Mouse (Mus musculus) spleen, postnatal 10 days (tissue): Measurements from ENCODE around the gene Tspan12.
A peak's percentile ranks its signal among the peaks of the same experiment; 100 is the strongest.
"Not testable (repeated sequence)": the region's sequence is repeated elsewhere in the genome, so short reads cannot be mapped to it uniquely, and the experiment has no call there.

Experiments used
- DNase-seq, 2 experiments: peaks; one replicate each; pipeline ENCODE4 v3.0.0; 2021 to 2022; ENCODE audit warnings: low spot score in 2 of 2

Tspan12 gene

GRCm38 (mm10) chr6:21828437-21828836 lies 23.9 kb downstream of the Tspan12 start:
- no peak for DNase-seq

DNA sequence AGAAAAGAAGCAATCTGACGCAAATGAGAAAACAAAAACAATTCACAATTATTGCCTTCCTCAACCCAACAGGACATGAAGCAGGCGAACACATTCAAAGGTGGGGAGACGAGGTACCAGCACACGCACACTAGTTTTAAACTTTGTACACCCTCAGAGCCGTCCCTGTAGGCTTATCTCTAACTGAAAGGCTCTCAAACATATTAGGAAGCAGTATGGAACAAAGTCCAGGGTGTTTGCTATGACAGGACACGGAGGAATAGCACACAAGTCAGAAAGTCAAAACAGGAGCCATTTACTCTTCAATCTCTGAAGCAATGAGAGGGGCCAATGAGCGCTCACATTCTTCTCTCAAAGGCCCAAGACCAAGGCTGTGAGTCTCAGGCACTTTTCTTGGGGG lies 24.3 kb downstream of the Tspan12 start:
- no peak for DNase-seq

- no peak for DNase-seq
These were observed 28.6 kb downstream of the Tspan12 start for GRCm38 (mm10) chr6:21823694-21824093.

GRCm38 (mm10) chr6:21823281-21823680 lies 29.0 kb downstream of the Tspan12 start:
- DNase-seq = no peak

GRCm38 (mm10) chr6:21822721-21823134 lies 29.6 kb downstream of the Tspan12 start:
- DNase-seq = no peak

- DNase-seq = no peak
These were observed 34.1 kb downstream of the Tspan12 start for GRCm38 (mm10) chr6:21818107-21818807.

DNA sequence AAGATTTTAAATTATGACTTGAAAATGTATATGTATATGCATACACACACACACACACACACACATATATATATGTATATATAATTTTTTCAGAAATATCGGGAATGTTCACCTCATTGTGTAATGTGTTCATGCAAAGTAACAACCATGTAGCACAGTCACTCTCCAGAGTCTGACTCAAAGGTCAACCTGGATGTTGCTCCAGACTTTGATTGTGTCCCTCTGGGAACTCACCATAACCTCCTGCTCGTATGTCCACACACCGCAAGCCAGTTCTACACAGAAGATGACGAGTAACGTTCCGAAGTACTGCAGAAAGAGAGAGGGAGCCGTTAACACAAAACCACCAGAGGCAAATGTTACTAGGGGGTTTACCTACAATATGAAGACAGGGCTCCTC lies 46.3 kb downstream of the Tspan12 start:
- DNase-seq = no peak

GRCm38 (mm10) chr6:21805013-21805570 lies 47.2 kb downstream of the Tspan12 start:
- DNase-seq = no peak

- no peak for DNase-seq
These were observed 48.6 kb downstream of the Tspan12 start for GRCm38 (mm10) chr6:21803483-21804340.

DNA sequence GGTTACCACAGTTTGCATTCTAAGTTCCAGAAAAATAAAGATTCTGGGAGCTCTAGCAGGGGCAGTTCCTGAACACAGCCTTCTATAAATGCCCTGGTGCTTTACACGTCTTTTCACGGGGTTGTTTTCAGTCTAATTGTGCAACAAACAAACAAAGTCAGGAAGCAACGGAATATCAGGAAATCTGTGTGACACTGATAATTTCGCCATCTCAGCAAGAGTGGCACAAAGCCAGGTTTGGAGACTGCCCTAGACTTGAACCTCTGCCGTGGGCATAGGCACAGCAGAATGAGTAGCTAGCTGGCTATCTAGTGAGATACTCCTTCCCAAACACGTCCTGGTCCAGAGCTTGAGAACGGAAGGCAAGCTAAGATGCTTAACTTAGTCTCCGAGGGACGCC lies 53.7 kb downstream of the Tspan12 start:
- no peak for DNase-seq

GRCm38 (mm10) chr6:21797087-21797486 lies 55.2 kb downstream of the Tspan12 start:
- DNase-seq = no peak

- no peak for DNase-seq
These were observed 55.9 kb downstream of the Tspan12 start for GRCm38 (mm10) chr6:21796413-21796812.

- no peak for DNase-seq
These were observed 56.9 kb downstream of the Tspan12 start for GRCm38 (mm10) chr6:21795410-21795809.

DNA sequence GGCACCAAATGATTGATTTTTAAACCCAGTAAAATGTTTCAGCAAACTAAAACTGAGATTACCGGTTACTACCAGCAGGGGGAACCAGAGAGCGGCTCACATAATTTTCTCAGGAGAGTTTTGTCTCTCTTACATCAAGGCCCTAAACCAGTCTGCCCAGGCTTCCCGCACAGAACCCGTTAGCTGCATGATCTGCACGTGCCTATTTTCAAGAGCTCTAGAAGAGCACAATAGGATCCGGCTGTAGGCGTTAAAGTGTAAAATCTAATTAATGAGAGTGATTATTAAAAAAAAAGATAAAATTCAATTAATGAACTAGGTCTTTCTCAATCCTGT lies 57.3 kb downstream of the Tspan12 start:
- DNase-seq = peak; percentile 15 to 55

DNA sequence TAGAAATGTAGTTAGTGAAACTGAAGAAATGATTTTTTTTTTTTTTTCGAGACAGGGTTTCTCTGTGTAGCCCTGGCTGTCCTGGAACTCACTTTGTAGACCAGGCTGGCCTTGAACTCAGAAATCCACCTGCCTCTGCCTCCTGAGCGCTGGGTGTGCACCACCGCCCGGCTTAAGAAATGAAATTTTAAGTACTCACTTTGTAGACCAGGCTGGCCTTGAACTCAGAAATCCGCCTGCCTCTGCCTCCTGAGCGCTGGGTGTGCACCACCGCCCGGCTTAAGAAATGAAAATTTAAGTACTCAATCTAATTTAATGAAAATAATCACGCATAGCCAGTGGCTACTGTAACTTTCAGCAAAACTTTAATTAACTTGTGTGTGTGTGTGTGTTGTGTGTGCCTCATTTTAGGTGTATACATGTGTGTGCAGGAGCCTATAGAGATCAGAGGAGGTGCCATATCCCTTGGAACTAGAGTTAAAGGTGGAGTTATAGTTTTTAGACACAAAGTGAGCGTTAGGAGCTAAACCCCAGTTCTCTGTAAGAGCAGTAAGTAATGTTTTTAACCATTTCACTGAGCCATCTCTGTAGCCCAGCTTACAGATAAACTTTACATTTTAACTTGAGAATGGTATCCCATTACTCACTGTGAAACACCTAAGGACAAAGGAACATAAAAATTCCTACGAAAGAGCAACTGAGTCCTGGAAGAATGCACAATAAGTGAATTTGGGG lies 57.8 kb downstream of the Tspan12 start:
- no peak for DNase-seq

- DNase-seq = no peak
These were observed 61.0 kb downstream of the Tspan12 start for GRCm38 (mm10) chr6:21791307-21791706.

GRCm38 (mm10) chr6:21790550-21791086 lies 61.7 kb downstream of the Tspan12 start:
- DNase-seq = no peak

DNA sequence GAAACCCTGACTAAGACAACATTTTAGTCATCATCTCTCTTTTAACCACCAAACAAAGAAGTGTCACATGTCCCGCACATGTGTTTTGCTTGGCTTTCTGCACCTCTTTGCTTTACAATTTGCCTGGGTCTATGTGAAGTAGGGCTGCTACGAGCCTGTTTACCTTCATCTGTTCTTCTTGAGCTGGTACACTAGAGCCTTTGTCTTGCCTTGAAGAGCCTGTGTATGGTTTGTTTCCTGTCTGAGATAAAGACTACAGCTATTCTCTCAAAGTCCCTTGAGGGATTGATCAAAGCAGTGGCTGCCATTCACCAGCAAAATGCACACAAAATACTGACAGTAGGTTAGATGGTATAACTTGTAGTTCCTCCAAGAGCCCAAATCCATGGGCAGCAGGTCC lies 62.3 kb downstream of the Tspan12 start:
- no peak for DNase-seq

DNA sequence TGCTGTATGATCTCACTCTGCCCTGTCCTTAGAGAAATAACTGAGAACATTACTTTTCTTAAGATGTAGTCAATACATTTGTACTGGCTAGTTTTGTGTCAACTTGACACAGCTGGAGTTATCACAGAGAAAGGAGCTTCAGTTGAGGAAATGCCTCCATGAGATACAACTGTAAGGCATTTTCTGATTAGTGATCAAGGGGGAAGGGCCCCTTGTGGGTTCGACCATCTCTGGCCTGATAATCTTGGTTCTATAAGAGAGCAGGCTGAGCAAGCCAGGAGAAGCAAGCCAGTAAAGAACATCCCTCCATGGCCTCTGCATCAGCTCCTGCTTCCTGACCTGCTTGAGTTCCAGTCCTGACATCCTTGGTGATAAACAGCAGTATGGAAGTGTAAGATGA lies 62.7 kb downstream of the Tspan12 start:
- not testable (repeated sequence) for DNase-seq

DNA sequence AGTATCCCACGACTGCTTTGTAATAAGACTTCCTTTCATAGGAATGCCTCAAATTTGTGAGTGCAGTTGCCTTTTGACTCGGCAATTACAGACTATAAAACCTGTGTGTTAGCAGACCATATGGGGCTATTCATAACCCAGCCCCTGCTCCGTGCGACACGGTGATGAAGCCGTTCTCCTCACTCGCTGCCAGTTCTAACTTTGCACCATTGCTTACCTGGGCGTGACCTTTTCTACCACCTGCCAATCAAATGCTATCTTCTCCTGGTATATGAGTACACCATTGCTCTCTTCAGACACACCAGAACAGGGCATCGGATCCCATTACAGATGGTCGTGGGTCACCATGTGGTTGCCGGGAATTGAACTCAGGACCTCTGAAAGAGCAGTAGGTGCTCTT lies 64.6 kb downstream of the Tspan12 start:
- DNase-seq = no peak

DNA sequence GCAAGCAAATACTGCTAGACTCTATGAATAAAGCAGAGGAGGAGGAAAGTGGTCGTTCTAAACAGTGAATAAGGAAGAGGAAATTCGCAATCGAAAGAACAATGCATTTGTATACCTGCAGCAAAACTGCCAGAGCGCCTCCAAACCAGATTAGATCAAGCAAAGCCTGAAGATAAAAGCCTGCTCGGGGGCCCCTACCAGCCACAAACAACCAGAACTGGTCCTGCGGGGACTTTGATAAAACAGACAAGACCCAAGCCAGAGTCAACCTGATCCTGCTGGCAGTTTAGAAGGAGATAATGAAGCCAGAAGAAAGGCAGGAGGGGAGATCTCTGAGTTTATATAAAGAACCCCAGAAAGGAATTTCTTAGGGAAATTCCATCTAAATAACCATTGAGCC lies 65.0 kb downstream of the Tspan12 start:
- no peak for DNase-seq
